Mouse (Mus musculus): ENCODE data around the gene Gm32742. TPM values are rescaled to one million over a fixed set of nuclear protein-coding genes. Genes with fewer than 3 reads are reported as not detected.

Gene Gm32742
- 0.09 TPM for polyA plus RNA-seq (2014; fragmentation: Illumina TruSeq; extraction: RNeasy Lipid Tissue Mini Kit (QIAGEN cat#74804); ENCODE audit: insufficient read depth, low read depth, low replicate concordance)

DNA sequence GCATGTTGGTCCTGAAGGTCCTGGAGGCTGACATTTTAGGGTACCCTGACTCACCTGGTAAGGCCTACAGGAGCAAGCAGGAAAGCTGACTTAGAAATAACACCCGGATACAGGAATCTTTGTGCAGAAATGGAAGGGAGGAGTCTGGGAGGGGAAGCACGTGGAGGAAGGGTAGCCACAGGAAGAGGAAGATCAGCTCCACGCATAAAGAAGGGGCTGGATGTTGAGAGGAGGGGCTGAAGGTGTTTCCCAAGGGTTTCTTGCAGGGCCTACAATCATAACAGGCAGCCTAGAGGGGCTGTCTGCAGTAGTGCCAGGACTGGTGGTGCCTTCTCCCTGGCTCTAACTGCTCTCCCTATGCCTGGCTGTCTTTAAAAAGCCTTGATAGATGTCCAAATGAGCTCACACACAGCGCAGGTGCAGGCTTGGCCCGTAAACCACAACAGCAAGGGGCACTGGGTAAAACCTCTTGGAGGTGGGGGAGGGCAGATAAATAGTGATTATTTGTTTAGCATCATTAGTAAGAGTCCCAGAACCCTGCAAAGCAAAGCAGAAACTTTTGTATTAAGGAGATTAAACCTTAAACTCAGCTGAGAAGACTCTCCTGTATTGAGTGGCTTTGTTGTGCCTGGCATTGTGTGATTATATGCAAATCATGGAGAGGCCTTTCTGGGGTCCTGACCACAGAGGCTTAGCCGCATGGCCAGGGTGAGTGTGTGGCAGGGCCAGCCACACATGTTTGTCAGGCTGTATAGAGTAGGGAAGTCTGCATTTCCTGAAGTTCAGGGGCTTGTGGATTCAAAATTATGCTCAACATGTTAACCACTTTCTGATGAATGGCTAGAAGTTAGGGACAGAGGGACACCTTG lies at the start of gene Gm32742:
Gm32742 (minus strand) TSS at position 206 of the 869 bp plus-strand sequence.

GRCm38 (mm10) chr9:51213023-51213728 lies 47.9 kb upstream of the Gm32742 start, which contains the start of gene Pou2af1:
Pou2af1 (plus strand) TSS chr9:51213708.

DNA sequence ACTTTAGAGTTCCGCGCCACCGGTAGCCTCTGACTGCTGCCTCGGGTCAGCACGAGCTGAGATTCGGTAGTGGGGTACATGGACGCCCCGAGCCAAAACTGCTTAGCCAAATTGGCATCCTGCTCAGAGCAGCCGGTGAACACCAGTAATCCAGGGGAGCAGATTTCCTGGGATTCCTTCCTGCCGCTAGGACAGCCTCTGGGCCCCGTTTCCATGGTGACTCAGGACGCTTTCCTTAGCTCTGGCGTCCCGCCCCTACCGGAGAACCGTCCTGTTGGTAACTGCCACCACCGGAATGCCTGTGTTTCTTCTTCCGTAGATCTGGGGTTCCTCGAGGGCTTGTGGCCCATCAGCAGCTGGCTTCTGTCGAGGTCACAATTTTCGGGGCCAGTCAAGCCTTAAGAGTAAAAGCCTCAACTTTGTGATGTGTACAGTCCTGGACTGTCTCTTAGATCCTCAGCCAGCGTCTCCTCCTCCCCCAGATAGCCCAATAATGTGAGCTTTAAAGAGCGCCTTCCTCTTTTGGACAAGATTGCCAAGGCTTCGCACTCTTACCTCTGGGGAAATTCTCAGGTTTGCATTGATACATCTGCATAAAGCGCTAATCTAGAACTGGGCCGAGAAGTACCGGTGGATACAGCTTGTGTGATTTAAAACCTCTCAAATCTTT lies 63.4 kb downstream of the Gm32742 start, which contains the start of gene 4833427G06Rik:
4833427G06Rik (minus strand) TSS at position 323 of the 670 bp plus-strand sequence.

Other genes starting within 250 kb of the Gm32742 start
- gene Sik2, start 156.4 kb downstream of the Gm32742 start, polyA plus RNA-seq (2014; fragmentation: Illumina TruSeq; extraction: RNeasy Lipid Tissue Mini Kit (QIAGEN cat#74804); ENCODE audit: insufficient read depth, low read depth, low replicate concordance): 4.0 TPM
- gene Btg4, start 104.6 kb downstream of the Gm32742 start, polyA plus RNA-seq (2014; fragmentation: Illumina TruSeq; extraction: RNeasy Lipid Tissue Mini Kit (QIAGEN cat#74804); ENCODE audit: insufficient read depth, low read depth, low replicate concordance): 0.62 TPM
- 5.0 TPM for gene Layn, start 88.4 kb downstream of the Gm32742 start, polyA plus RNA-seq (2014; fragmentation: Illumina TruSeq; extraction: RNeasy Lipid Tissue Mini Kit (QIAGEN cat#74804); ENCODE audit: insufficient read depth, low read depth, low replicate concordance)
- gene 4833427G06Rik, start 63.4 kb downstream of the Gm32742 start, polyA plus RNA-seq (2014; fragmentation: Illumina TruSeq; extraction: RNeasy Lipid Tissue Mini Kit (QIAGEN cat#74804); ENCODE audit: insufficient read depth, low read depth, low replicate concordance): 11.7 TPM
- gene Pou2af1, start 48.2 kb upstream of the Gm32742 start, polyA plus RNA-seq (2014; fragmentation: Illumina TruSeq; extraction: RNeasy Lipid Tissue Mini Kit (QIAGEN cat#74804); ENCODE audit: insufficient read depth, low read depth, low replicate concordance): 11.3 TPM
- 4.1 TPM for gene Colca2, start 113.1 kb upstream of the Gm32742 start, polyA plus RNA-seq (2014; fragmentation: Illumina TruSeq; extraction: RNeasy Lipid Tissue Mini Kit (QIAGEN cat#74804); ENCODE audit: insufficient read depth, low read depth, low replicate concordance)
- gene 1810046K07Rik, start 163.4 kb upstream of the Gm32742 start, polyA plus RNA-seq (2014; fragmentation: Illumina TruSeq; extraction: RNeasy Lipid Tissue Mini Kit (QIAGEN cat#74804); ENCODE audit: insufficient read depth, low read depth, low replicate concordance): 0.31 TPM